Mouse (Mus musculus) midbrain, embryonic 10.5 days (tissue): ENCODE data around the gene Vmn1r128. TPM values are rescaled to one million over a fixed set of nuclear protein-coding genes. Genes with fewer than 3 reads are reported as not detected.
"Not testable (repeated sequence)": the region's sequence is repeated elsewhere in the genome, so short reads cannot be mapped to it uniquely, and the experiment has no call there.

Experiments
- DNase-seq: peaks from one replicate; pipeline ENCODE4 v3.0.0-alpha.2; 2017; ENCODE audit warnings: low spot score
- H3K27ac ChIP-seq: fragments of 300-500 bp; sonication (generic); replicated peaks from 2 replicates; pipeline ENCODE4 v1.5.1; 2016; ENCODE audit warnings: mild to moderate bottlenecking
- H3K27me3 ChIP-seq: fragments of 300-500 bp; sonication (generic); 2 replicates; pipeline ENCODE4 v1.6.1; 2016; ENCODE audit warnings: low read depth, mild to moderate bottlenecking; ENCODE audit not compliant: poor library complexity, severe bottlenecking
- H3K36me3 ChIP-seq: fragments of 300-500 bp; sonication (generic); 2 replicates; pipeline ENCODE4 v1.6.1; 2016; ENCODE audit warnings: mild to moderate bottlenecking, moderate library complexity
- H3K4me1 ChIP-seq: fragments of 300-500 bp; sonication (generic); 2 replicates; pipeline ENCODE4 v1.6.1; 2016
- H3K4me3 ChIP-seq: fragments of 300-500 bp; sonication (generic); 2 replicates; pipeline ENCODE4 v1.5.1; 2016; ENCODE audit warnings: mild to moderate bottlenecking, moderate library complexity
- H3K9me3 ChIP-seq: fragments of 300-500 bp; sonication (generic); replicated peaks from 2 replicates; pipeline ENCODE4 v1.6.1; 2016; ENCODE audit warnings: mild to moderate bottlenecking
- WGBS: fragments of 180-500 bp; shearing (Covaris S2); methylation state at CpG from one replicate; pipeline ENCODE4 v1.1.7; 2016; 5-methylcytosine and 5-hydroxymethylcytosine counted together
- polyA plus RNA-seq: library from polyadenylated mRNA; unstranded; fragments of >200 nt; fragmentation: Nextera tagmentation; extraction: Ambion mirVana; gene quantifications from 2 replicates; pipeline ENCODE4 v1.2.1, GENCODE M21; 2016

Gene Vmn1r128
- not detected in 2 replicates for polyA plus RNA-seq

GRCm38 (mm10) chr7:21349073-21349472 is at the start of gene Vmn1r128:
TSS of gene Vmn1r128 (plus strand) at chr7:21349373.
- not testable (repeated sequence) for H3K36me3 ChIP-seq, H3K27ac ChIP-seq, H3K27me3 ChIP-seq, H3K9me3 ChIP-seq, H3K4me3 ChIP-seq, DNase-seq, H3K4me1 ChIP-seq
- 78% methylated on average over 1 of the region's 1 CpGs for WGBS

GRCm38 (mm10) chr7:21301367-21301766 is 47.8 kb upstream of the Vmn1r128 start, which contains the start of gene Vmn1r126:
TSS of gene Vmn1r126 (minus strand) at chr7:21301467.
- WGBS, result no CpG with 5 or more reads among the region's 5 CpGs

GRCm38 (mm10) chr7:21319761-21320160 is 29.4 kb upstream of the Vmn1r128 start, which contains the start of gene Vmn1r127:
TSS of gene Vmn1r127 (minus strand) at chr7:21319861.
- not testable (repeated sequence) for H3K9me3 ChIP-seq, H3K4me3 ChIP-seq, DNase-seq, H3K4me1 ChIP-seq, H3K27me3 ChIP-seq, H3K36me3 ChIP-seq, H3K27ac ChIP-seq
- no CpG with 5 or more reads among the region's 3 CpGs for WGBS

More at GRCm38 (mm10) chr7:21301367-21301766, 47.8 kb upstream of the Vmn1r128 start, which contains the start of gene Vmn1r126:
- H3K36me3 ChIP-seq, H3K9me3 ChIP-seq, H3K27me3 ChIP-seq, H3K4me3 ChIP-seq, DNase-seq, H3K27ac ChIP-seq, H3K4me1 ChIP-seq: not testable (repeated sequence)

- WGBS, result no CpG with 5 or more reads among the region's 1 CpGs
- not testable (repeated sequence) for H3K27me3 ChIP-seq
Measured at GRCm38 (mm10) chr7:21361191-21361590, 12.0 kb downstream of the Vmn1r128 start, which contains the start of gene Vmn1r129. TSS of gene Vmn1r129 (minus strand) at chr7:21361291.

More at GRCm38 (mm10) chr7:21361191-21361590, 12.0 kb downstream of the Vmn1r128 start, which contains the start of gene Vmn1r129:
- H3K9me3 ChIP-seq, H3K4me1 ChIP-seq, H3K27ac ChIP-seq, H3K36me3 ChIP-seq, H3K4me3 ChIP-seq, DNase-seq: not testable (repeated sequence)

Other genes starting within 250 kb of the Vmn1r128 start
- not detected in 2 replicates for gene Vmn1r122, start 215.2 kb upstream of the Vmn1r128 start, polyA plus RNA-seq
- gene Vmn1r123, start 187.2 kb upstream of the Vmn1r128 start, polyA plus RNA-seq, result not detected in 2 replicates
- gene Gm5157, start 158.9 kb upstream of the Vmn1r128 start, polyA plus RNA-seq, result not detected in 2 replicates
- gene Vmn1r124, start 88.8 kb upstream of the Vmn1r128 start, polyA plus RNA-seq, result not detected in 2 replicates
- gene Vmn1r125, start 77.2 kb upstream of the Vmn1r128 start, polyA plus RNA-seq, result not detected in 2 replicates
- not detected in 2 replicates for gene Vmn1r126, start 47.9 kb upstream of the Vmn1r128 start, polyA plus RNA-seq
- gene Vmn1r127, start 29.5 kb upstream of the Vmn1r128 start, polyA plus RNA-seq, result not detected in 2 replicates
- not detected in 2 replicates for gene Vmn1r129, start 11.9 kb downstream of the Vmn1r128 start, polyA plus RNA-seq
- gene Gm6882, start 83.4 kb downstream of the Vmn1r128 start, polyA plus RNA-seq, result not detected in 2 replicates
- gene Vmn1r130, start 162.4 kb downstream of the Vmn1r128 start, polyA plus RNA-seq, result not detected in 2 replicates
- not detected in 2 replicates for gene Vmn1r131, start 196.7 kb downstream of the Vmn1r128 start, polyA plus RNA-seq